Mouse (Mus musculus) hindbrain, embryonic 16.5 days (tissue): Measurements from ENCODE around the gene Rtkn. TPM values are rescaled to one million over a fixed set of nuclear protein-coding genes. Genes with fewer than 3 reads are reported as not detected.
A peak's percentile ranks its signal among the peaks of the same experiment; 100 is the strongest.
"Not testable (repeated sequence)": the region's sequence is repeated elsewhere in the genome, so short reads cannot be mapped to it uniquely, and the experiment has no call there.

ENCODE experiments used
- ATAC-seq: fragments of 200-750 bp; cut with Nextera tagmentation; 2 replicates; pipeline ENCODE4 v1.8.0; 2017; ENCODE audit warnings: moderate TSS enrichment, moderate library complexity
- H3K27ac ChIP-seq: fragments of 300-500 bp; sonication (generic); 2 replicates; pipeline ENCODE4 v1.5.1; 2014; ENCODE audit warnings: low read depth, mild to moderate bottlenecking, control low read depth, low read length, moderate library complexity
- H3K27me3 ChIP-seq: fragments of 300-500 bp; sonication (generic); replicated peaks from 2 replicates; pipeline ENCODE4 v1.6.1; 2014; ENCODE audit warnings: low read length; ENCODE audit not compliant: control insufficient read depth, insufficient read depth
- H3K36me3 ChIP-seq: fragments of 300-500 bp; sonication (generic); 2 replicates; pipeline ENCODE4 v1.6.1; 2014; ENCODE audit warnings: mild to moderate bottlenecking, low read length, moderate library complexity, mixed read lengths; ENCODE audit not compliant: control insufficient read depth, insufficient read depth
- H3K4me1 ChIP-seq: fragments of 300-500 bp; sonication (generic); 2 replicates; pipeline ENCODE4 v1.6.1; 2014; ENCODE audit warnings: low read depth, low read length; ENCODE audit not compliant: control insufficient read depth, insufficient read depth
- H3K4me2 ChIP-seq: fragments of 300-500 bp; sonication (generic); 2 replicates; pipeline ENCODE4 v1.6.1; 2014; ENCODE audit warnings: mild to moderate bottlenecking, low read length, control low read depth, moderate library complexity
- H3K4me3 ChIP-seq: fragments of 300-500 bp; sonication (generic); 2 replicates; pipeline ENCODE4 v1.5.1; 2014; ENCODE audit warnings: mild to moderate bottlenecking, low read length, control low read depth, moderate library complexity
- H3K9ac ChIP-seq: fragments of 300-500 bp; sonication (generic); 2 replicates; pipeline ENCODE4 v1.6.1; 2014; ENCODE audit warnings: low read depth, mild to moderate bottlenecking, control low read depth, low read length, moderate library complexity
- H3K9me3 ChIP-seq: fragments of 300-500 bp; sonication (generic); 2 replicates; pipeline ENCODE4 v1.6.1; 2014; ENCODE audit warnings: mild to moderate bottlenecking, low read length, moderate library complexity; ENCODE audit not compliant: control insufficient read depth
- WGBS: fragments of 180-500 bp; shearing (Covaris S2); extraction: QIAGEN DNeasy Blood & Tissue Kit; methylation state at CpG from one replicate; pipeline ENCODE4 v1.1.7; 2014; 5-methylcytosine and 5-hydroxymethylcytosine counted together
- polyA plus RNA-seq: library from polyadenylated mRNA; unstranded; fragments of >200 nt; fragmentation: Nextera tagmentation; extraction: Ambion mirVana; gene quantifications from 2 replicates; pipeline ENCODE4 v1.2.1, GENCODE M21; 2015

Rtkn gene
- polyA plus RNA-seq, 1 experiment from 2014 or later: 18.9 TPM

GRCm38 (mm10) chr6:83159456-83159855, 24.2 kb downstream of the Rtkn start:
- H3K9ac ChIP-seq, H3K9me3 ChIP-seq, H3K36me3 ChIP-seq, ATAC-seq, H3K4me3 ChIP-seq, H3K27ac ChIP-seq, H3K4me2 ChIP-seq: not testable (repeated sequence)
- WGBS: 33% methylated on average over 3 of the region's 3 CpGs
- H3K4me1 ChIP-seq: peaks cover 25% of the 10 kb centered on the region
- peaks cover 30% of the 10 kb centered on the region for H3K27me3 ChIP-seq

GRCm38 (mm10) chr6:83161442-83161841, 26.2 kb downstream of the Rtkn start:
- Histone ChIP-seq H3K9me3 (no peaks in the 10 kb centered on the region), H3K27ac (no peak overlapping the region), H3K9ac (no peak overlapping the region; the same call in 1 of the 2 replicates), H3K27me3 (peaks cover 30% of the 10 kb centered on the region), H3K4me2 (peak overlapping the region; percentile 59), H3K36me3 (no peaks in the 10 kb centered on the region), H3K4me3 (peak overlapping the region; percentile 32; the same call in 1 of the 2 replicates), H3K4me1 (peaks cover 23% of the 10 kb centered on the region)
- 9% methylated on average over 19 of the region's 19 CpGs for WGBS
- no peak for ATAC-seq

GRCm38 (mm10) chr6:83161921-83162641, 26.8 kb downstream of the Rtkn start:
- Histone ChIP-seq H3K4me1 (peaks cover 23% of the 10 kb centered on the region), H3K4me3 (peak overlapping the region; percentile 32), H3K27ac (no peak overlapping the region), H3K27me3 (peaks cover 30% of the 10 kb centered on the region), H3K9ac (peak overlapping the region; percentile 50), H3K4me2 (peak overlapping the region; percentile 59), H3K36me3 (no peaks in the 10 kb centered on the region), H3K9me3 (no peaks in the 10 kb centered on the region)
- no peak for ATAC-seq
- 2% methylated on average over 49 of the region's 49 CpGs for WGBS

GRCm38 (mm10) chr6:83162701-83163100, 27.4 kb downstream of the Rtkn start:
- Histone ChIP-seq H3K9me3 (no peaks in the 10 kb centered on the region), H3K36me3 (no peaks in the 10 kb centered on the region), H3K27ac (no peak overlapping the region), H3K4me3 (peak overlapping the region; percentile 32), H3K27me3 (peaks cover 30% of the 10 kb centered on the region), H3K9ac (no peak overlapping the region), H3K4me1 (peaks cover 28% of the 10 kb centered on the region), H3K4me2 (peak overlapping the region; percentile 59)
- ATAC-seq: no peak
- WGBS: 0% methylated on average over 8 of the region's 8 CpGs

GRCm38 (mm10) chr6:83165026-83165606, 29.9 kb downstream of the Rtkn start:
- Histone ChIP-seq H3K9me3 (no peaks in the 10 kb centered on the region), H3K4me2 (peak overlapping the region; percentile 75), H3K4me3 (peak overlapping the region; percentile 88), H3K4me1 (peaks cover 39% of the 10 kb centered on the region), H3K27me3 (peaks cover 28% of the 10 kb centered on the region), H3K36me3 (no peaks in the 10 kb centered on the region), H3K27ac (peak overlapping the region; percentile 96), H3K9ac (peak overlapping the region; percentile 94)
- peak; percentile 38 for ATAC-seq
- WGBS: 5% methylated on average over 6 of the region's 6 CpGs

- Histone ChIP-seq H3K9me3 (no peaks in the 10 kb centered on the region), H3K9ac (peak within 1 kb of the TSS; percentile 94), H3K4me3 (peak within 1 kb of the TSS; percentile 88), H3K27me3 (peaks cover 22% of the 10 kb centered on the region), H3K27ac (peak within 1 kb of the TSS; percentile 96), H3K4me1 (peaks cover 39% of the 10 kb centered on the region), H3K36me3 (no peaks in the 10 kb centered on the region), H3K4me2 (peak within 1 kb of the TSS; percentile 75)
- WGBS: under 1% methylated on average over 57 of the region's 58 CpGs
- ATAC-seq: peak; percentile 87
Observed at GRCm38 (mm10) chr6:83165607-83166242, 30.5 kb downstream of the Rtkn start, which contains the start of gene Dctn1. Dctn1 (plus strand) TSS chr6:83165920.

GRCm38 (mm10) chr6:83166243-83166630, 31.0 kb downstream of the Rtkn start:
- 0% methylated on average over 12 of the region's 12 CpGs for WGBS
- Histone ChIP-seq H3K4me2 (peak overlapping the region; percentile 75), H3K27me3 (peaks cover 17% of the 10 kb centered on the region), H3K9me3 (no peaks in the 10 kb centered on the region), H3K36me3 (no peaks in the 10 kb centered on the region), H3K4me1 (peaks cover 45% of the 10 kb centered on the region), H3K4me3 (peak overlapping the region; percentile 88), H3K27ac (peak overlapping the region; percentile 96), H3K9ac (peak overlapping the region; percentile 94)
- no peak; the same call in 1 of the 2 replicates for ATAC-seq

- ATAC-seq: no peak
- Histone ChIP-seq H3K27ac (no peak overlapping the region), H3K9ac (no peak overlapping the region), H3K4me1 (peaks cover 40% of the 10 kb centered on the region), H3K27me3 (no peaks in the 10 kb centered on the region), H3K9me3 (no peaks in the 10 kb centered on the region), H3K4me2 (no peak overlapping the region), H3K4me3 (no peak overlapping the region), H3K36me3 (no peaks in the 10 kb centered on the region)
- 82% methylated on average over 5 of the region's 5 CpGs for WGBS
Observed at GRCm38 (mm10) chr6:83169872-83170271, 34.6 kb downstream of the Rtkn start.

- Histone ChIP-seq H3K9me3 (no peaks in the 10 kb centered on the region), H3K4me3 (peak overlapping the region; percentile 43), H3K27ac (0 out of 2 replicates have a peak overlapping the region, but pooled peaks have one; percentile 51), H3K4me2 (peak overlapping the region; percentile 59), H3K9ac (peak overlapping the region; percentile 59), H3K27me3 (no peaks in the 10 kb centered on the region), H3K4me1 (peaks cover 36% of the 10 kb centered on the region), H3K36me3 (no peaks in the 10 kb centered on the region)
- 76% methylated on average over 5 of the region's 5 CpGs for WGBS
- ATAC-seq: no peak
Observed at GRCm38 (mm10) chr6:83171063-83171462, 35.8 kb downstream of the Rtkn start.
